Mouse (Mus musculus) cerebellum, adult 8-10 months (tissue): ENCODE data around the gene Ndufs4.

Experiments used
- DNase-seq: peaks from one replicate; pipeline ENCODE4 v3.0.0; 2022

The Ndufs4 gene

GRCm38 (mm10) chr13:114388211-114388965, at the start of gene Ndufs4:
Gene Ndufs4, minus strand, starts transcription at chr13:114388258.
- DNase-seq, result no peak

GRCm38 (mm10) chr13:114432491-114432890, 44.4 kb upstream of the Ndufs4 start:
- DNase-seq, result no peak

- DNase-seq, result no peak
These were observed 37.2 kb upstream of the Ndufs4 start for GRCm38 (mm10) chr13:114425230-114425629.

- no peak for DNase-seq
These were observed 32.2 kb upstream of the Ndufs4 start for GRCm38 (mm10) chr13:114420235-114420634.

GRCm38 (mm10) chr13:114419364-114419763, 31.3 kb upstream of the Ndufs4 start:
- no peak for DNase-seq

- no peak for DNase-seq
These were observed 24.3 kb upstream of the Ndufs4 start for GRCm38 (mm10) chr13:114412326-114412725.

- no peak for DNase-seq
These were observed 18.8 kb upstream of the Ndufs4 start for GRCm38 (mm10) chr13:114406866-114407265.

GRCm38 (mm10) chr13:114406424-114406823, 18.4 kb upstream of the Ndufs4 start:
- no peak for DNase-seq

- no peak for DNase-seq
These were observed 17.1 kb upstream of the Ndufs4 start for GRCm38 (mm10) chr13:114405100-114405715.

- no peak for DNase-seq
These were observed 10.8 kb upstream of the Ndufs4 start for GRCm38 (mm10) chr13:114398906-114399305.

GRCm38 (mm10) chr13:114397281-114397680, 9.2 kb upstream of the Ndufs4 start:
- DNase-seq, result no peak

GRCm38 (mm10) chr13:114396863-114397262, 8.8 kb upstream of the Ndufs4 start:
- no peak for DNase-seq

- no peak for DNase-seq
These were observed 6.7 kb upstream of the Ndufs4 start for GRCm38 (mm10) chr13:114394784-114395183.

GRCm38 (mm10) chr13:114392501-114392900, 4.4 kb upstream of the Ndufs4 start:
- no peak for DNase-seq

- peak; percentile 95 for DNase-seq
These were observed 412 bp downstream of the Ndufs4 start for GRCm38 (mm10) chr13:114387521-114388171.

- DNase-seq, result no peak
These were observed 977 bp downstream of the Ndufs4 start for GRCm38 (mm10) chr13:114387074-114387487.

GRCm38 (mm10) chr13:114376511-114376910, 11.5 kb downstream of the Ndufs4 start:
- DNase-seq, result no peak

GRCm38 (mm10) chr13:114362086-114362485, 26.0 kb downstream of the Ndufs4 start:
- DNase-seq, result no peak

GRCm38 (mm10) chr13:114351321-114351946, 36.6 kb downstream of the Ndufs4 start:
- DNase-seq, result peak; percentile 47

- DNase-seq, result no peak
These were observed 42.9 kb downstream of the Ndufs4 start for GRCm38 (mm10) chr13:114344979-114345712.

- no peak for DNase-seq
These were observed 43.7 kb downstream of the Ndufs4 start for GRCm38 (mm10) chr13:114344220-114344973.

- no peak for DNase-seq
These were observed 45.1 kb downstream of the Ndufs4 start for GRCm38 (mm10) chr13:114343001-114343400.
